ENCODE assay signal across 23 mouse cellular contexts in genomic region chr1:127514888-127515287, GRCm38 (mm10).
"Had no signal": no experiment of that assay in that cellular context is flagged by ENCODE, and none has a peak within 500 bp of the region (broad histone marks: within the 10 kb centered on the region; RNA-seq: fewer than 3 reads in every experiment).

No protein-coding gene starts in this region.

- H3K27ac ChIP-seq: kidney, postnatal 0 days; layer of hippocampus, adult 2 months; left cerebral cortex, adult 2 months; limb, embryonic 12.5 days; limb, embryonic 15.5 days; liver, embryonic 12.5 days; liver, embryonic 15.5 days; midbrain, embryonic 12.5 days; neural tube, embryonic 13.5 days; stomach, postnatal 0 days had no signal

- H3K9ac ChIP-seq: limb, embryonic 12.5 days; limb, embryonic 15.5 days; liver, embryonic 12.5 days; liver, embryonic 15.5 days; midbrain, embryonic 12.5 days; neural tube, embryonic 13.5 days had no signal

- H3K4me1 ChIP-seq: limb, embryonic 12.5 days; limb, embryonic 15.5 days; liver, embryonic 12.5 days; liver, embryonic 15.5 days; neural tube, embryonic 13.5 days had no signal

- H3K36me3 ChIP-seq: limb, embryonic 12.5 days; limb, embryonic 15.5 days; liver, embryonic 12.5 days; liver, embryonic 15.5 days had no signal

- DNase-seq: kidney, adult 2 months; kidney, postnatal 25 days; layer of hippocampus, adult 9-11 months; left cerebral cortex, postnatal 4 days; lung, adult 2 months; lung, postnatal 14 days; retina, postnatal 1 day; right cerebral cortex, postnatal 25 days; thymus, adult 2 months; thymus, postnatal 14 days; thymus, postnatal 4 days had no signal

- ATAC-seq: intestine, postnatal 0 days; liver, embryonic 12.5 days had no signal

- H3K4me2 ChIP-seq: limb, embryonic 12.5 days; limb, embryonic 15.5 days; liver, embryonic 12.5 days; liver, embryonic 15.5 days; midbrain, embryonic 12.5 days; neural tube, embryonic 13.5 days had no signal

- H3K9me3 ChIP-seq: limb, embryonic 15.5 days; liver, embryonic 15.5 days; midbrain, embryonic 12.5 days had no signal

- H3K27me3 ChIP-seq: limb, embryonic 12.5 days; limb, embryonic 15.5 days; liver, embryonic 12.5 days; liver, embryonic 15.5 days; midbrain, embryonic 12.5 days had no signal

- H3K4me3 ChIP-seq: layer of hippocampus, adult 2 months; left cerebral cortex, adult 2 months; limb, embryonic 12.5 days; limb, embryonic 15.5 days; liver, embryonic 12.5 days; liver, embryonic 15.5 days; midbrain, embryonic 12.5 days; myocyte; neural tube, embryonic 13.5 days had no signal
